Mouse (Mus musculus) heart, postnatal 14 days (tissue): ENCODE measurements at regions not wholly inside any gene's neighbourhood (a gene's known extent, or its start where the extent isn't known, plus 50 kb on each side); places are given as distances from the start of the nearest gene placed in this dataset.

ENCODE experiments used
- DNase-seq, 2 experiments: peaks; one replicate each; pipeline ENCODE4 v3.0.0; 2021 to 2022
- intact Hi-C: fragments of 180-260 bp; cut with DNase I; formaldehyde crosslinking; loops from one replicate; pipeline ENCODE4 v1.15.1; 2025

- intact Hi-C loops, result no loop called here
These were observed 70.9 kb upstream of the Magi1 start for GRCm38 (mm10) chr6:94354451-94355095.

GRCm38 (mm10) chr6:94344296-94344695 lies 60.6 kb upstream of the Magi1 start:
- intact Hi-C loops, result no loop called here
- DNase-seq, result no peak

More at GRCm38 (mm10) chr6:94354451-94355095, 70.9 kb upstream of the Magi1 start:
- DNase-seq, result no peak

GRCm38 (mm10) chr6:94340546-94340945 lies 56.8 kb upstream of the Magi1 start:
- intact Hi-C loops, result no loop called here

GRCm38 (mm10) chr6:94336168-94336567 lies 52.5 kb upstream of the Magi1 start:
- intact Hi-C loops, result no loop called here
- DNase-seq, result no peak

More at GRCm38 (mm10) chr6:94340546-94340945, 56.8 kb upstream of the Magi1 start:
- DNase-seq, result no peak
